Mouse (Mus musculus): Measurements from ENCODE around the gene Mbd4.
"Not testable (repeated sequence)": the region's sequence is repeated elsewhere in the genome, so short reads cannot be mapped to it uniquely, and the experiment has no call there.

Mbd4 gene

DNA sequence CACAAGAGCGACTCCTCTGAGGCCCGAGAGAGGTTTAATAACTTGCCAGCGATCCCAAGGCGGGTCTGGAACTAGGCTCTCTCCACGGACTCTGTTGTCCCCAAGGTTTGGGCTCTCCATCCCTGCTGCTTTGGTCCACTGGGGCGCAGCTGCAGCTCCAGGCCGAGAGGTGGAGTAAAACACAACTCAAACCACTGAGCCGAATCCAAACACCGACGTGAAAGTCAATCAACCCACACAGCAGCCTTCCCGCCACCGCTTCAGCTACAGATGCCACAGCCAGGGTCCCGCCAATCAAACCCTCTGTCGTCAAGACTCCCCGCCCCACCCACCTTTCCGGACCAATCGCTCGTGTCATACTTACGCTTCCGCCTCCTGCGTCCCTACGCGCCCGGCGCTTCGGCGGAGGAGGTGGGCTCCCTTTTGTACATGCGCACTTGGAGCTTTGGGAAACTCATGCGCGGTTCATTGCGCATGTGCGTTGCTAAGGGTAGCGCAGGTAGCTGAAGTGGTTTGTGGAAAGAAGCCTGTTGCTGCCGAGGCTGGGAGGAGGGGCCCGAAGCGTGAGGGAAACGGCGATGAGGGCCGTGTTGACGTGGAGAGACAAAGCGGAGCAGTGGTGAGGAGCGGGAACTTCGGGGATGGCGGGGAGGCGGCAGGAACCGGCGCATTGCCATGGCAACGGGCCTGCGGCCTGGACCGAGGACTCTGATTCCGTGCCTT lies at the start of gene Mbd4, which contains the start of gene Ift122:
TSS of gene Mbd4 (minus strand) at position 281 of the 723 bp plus-strand sequence.
TSS of gene Ift122 (plus strand) at position 380 of the 723 bp plus-strand sequence.
- DNase-seq (ENCODE audit: low spot score): peak; percentile 100

- no peak for DNase-seq (ENCODE audit: low spot score)
Measured at GRCm38 (mm10) chr6:115902545-115902944, 49.4 kb upstream of the Mbd4 start.

DNA sequence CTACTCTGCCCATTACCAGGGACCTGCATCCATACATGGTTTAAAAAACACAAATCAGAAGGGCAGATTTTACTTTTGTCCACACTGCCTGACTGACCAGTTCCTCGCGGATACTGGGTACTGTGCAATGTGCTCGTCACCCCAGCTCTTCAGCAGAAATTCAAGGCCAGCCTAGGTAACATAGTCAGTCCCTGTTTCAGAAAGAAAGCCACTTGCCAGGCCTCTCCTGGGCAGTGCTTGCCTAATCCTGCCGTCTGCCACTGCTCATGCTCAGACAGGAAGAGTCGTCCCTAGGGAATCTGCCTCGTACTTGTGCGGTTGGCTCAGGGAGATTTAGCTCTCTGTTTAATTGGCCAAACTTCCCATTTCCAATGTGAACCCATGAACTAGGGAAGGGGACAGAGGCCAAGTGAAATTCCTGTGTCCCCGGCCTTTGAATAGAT lies 48.3 kb upstream of the Mbd4 start:
- no peak for DNase-seq (ENCODE audit: low spot score)

GRCm38 (mm10) chr6:115901062-115901461 lies 47.9 kb upstream of the Mbd4 start:
- DNase-seq (ENCODE audit: low spot score): no peak

GRCm38 (mm10) chr6:115897926-115898520 lies 44.9 kb upstream of the Mbd4 start:
- DNase-seq (ENCODE audit: low spot score): peak; percentile 6

DNA sequence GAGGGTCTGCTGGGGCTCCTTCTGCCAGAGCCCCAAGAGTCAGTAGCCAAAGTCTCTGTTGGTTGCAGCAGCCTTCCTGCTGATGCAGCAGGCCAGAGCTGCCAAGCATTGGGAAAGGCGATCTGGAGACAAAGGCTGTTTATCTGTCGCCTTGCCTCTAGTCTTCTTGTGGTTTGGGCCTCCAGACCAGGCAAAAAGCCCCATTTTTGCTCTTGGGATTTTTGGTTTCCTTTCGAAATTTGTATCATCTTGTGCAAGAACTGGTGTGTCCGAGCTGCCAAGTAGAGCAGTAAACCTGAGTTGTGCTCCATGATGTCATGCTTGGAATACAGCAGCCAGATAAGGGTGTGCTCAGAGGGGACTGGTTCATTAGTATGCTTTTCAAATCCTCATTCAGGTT lies 43.9 kb upstream of the Mbd4 start:
- DNase-seq (ENCODE audit: low spot score): no peak

DNA sequence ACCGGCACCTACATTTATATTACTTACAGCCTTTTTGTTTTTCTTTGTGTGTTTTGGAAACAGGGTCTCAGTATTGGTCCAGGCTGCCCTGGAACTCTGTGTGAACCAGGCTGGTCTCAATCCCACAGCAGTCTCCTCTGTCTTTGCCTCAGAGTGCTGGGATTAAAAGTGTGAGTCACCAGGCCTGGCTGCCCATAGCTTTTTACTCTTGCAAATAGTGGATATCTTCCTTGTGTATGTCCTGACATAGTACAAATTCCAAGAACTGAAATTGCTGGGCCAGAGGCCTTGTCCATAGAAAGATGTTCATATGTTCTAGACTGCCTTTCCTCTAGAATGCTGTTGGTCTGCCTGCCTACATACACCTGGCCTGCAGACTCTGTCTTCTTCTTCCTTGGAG lies 43.2 kb upstream of the Mbd4 start:
- DNase-seq (ENCODE audit: low spot score): no peak

GRCm38 (mm10) chr6:115892363-115892762 lies 39.2 kb upstream of the Mbd4 start:
- no peak for DNase-seq (ENCODE audit: low spot score)

GRCm38 (mm10) chr6:115891497-115892061 lies 38.4 kb upstream of the Mbd4 start:
- no peak for DNase-seq (ENCODE audit: low spot score)

DNA sequence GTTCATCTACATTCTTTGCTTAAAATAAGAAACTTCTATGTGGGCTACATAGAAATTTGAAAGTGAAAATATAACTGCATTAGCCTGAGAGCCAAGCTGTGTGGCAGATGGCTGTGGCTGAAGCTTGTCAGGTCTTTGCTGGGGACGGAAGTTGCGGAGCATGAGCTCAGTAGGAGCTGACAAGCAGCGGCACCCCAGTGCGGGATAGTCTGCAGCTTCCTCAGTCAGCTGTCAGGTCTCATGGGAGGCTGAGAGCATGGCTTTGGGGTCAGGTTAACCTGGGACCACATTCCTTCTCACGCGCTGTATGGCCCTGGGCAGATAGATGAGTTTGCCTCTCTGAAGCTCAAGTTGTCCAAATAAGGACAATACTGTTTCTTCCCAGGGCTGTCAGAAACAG lies 37.9 kb upstream of the Mbd4 start:
- no peak for DNase-seq (ENCODE audit: low spot score)

DNA sequence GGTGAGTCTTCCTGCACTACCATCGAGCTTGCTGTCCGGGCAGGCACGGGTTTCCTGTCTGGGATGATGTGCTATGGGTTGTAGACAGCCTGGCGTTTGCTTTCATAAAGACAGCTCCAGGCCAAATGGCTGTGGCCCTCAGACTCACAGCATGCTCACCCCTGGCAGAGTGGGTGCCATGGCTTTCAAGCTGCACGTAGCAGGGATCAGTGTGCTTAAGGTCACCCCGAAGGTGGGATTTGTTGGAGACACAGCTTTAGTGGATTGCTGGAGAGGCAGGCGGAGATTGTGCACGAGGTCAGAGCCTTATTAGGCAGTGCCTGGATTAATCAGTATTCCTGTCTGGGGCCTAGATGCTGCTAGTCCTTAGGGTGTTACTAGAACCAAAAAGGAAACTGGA lies 37.4 kb upstream of the Mbd4 start:
- no peak for DNase-seq (ENCODE audit: low spot score)

- DNase-seq (ENCODE audit: low spot score): no peak
Measured at GRCm38 (mm10) chr6:115888296-115888695, 35.1 kb upstream of the Mbd4 start.

- DNase-seq (ENCODE audit: low spot score): no peak
Measured at GRCm38 (mm10) chr6:115886894-115887293, 33.7 kb upstream of the Mbd4 start.

DNA sequence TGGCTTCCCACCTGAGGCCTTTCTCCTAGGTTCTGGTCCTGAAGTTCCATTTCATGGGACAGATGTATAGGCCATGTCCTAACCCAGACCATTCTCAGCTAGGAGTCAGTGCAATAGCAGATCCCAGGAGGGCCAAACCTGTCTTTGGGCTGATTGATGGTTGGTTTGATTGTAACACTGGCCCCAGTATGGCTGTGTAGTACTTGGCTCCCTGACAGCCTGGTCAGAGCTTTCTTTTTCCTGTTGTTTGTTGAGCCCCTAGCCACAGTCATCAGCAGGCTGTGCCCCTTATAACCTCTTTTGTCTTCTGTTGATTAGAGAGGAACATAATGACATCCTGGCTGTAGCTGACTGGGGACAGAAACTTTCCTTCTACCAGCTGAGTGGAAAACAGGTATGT lies 30.8 kb upstream of the Mbd4 start:
- DNase-seq (ENCODE audit: low spot score): no peak

DNA sequence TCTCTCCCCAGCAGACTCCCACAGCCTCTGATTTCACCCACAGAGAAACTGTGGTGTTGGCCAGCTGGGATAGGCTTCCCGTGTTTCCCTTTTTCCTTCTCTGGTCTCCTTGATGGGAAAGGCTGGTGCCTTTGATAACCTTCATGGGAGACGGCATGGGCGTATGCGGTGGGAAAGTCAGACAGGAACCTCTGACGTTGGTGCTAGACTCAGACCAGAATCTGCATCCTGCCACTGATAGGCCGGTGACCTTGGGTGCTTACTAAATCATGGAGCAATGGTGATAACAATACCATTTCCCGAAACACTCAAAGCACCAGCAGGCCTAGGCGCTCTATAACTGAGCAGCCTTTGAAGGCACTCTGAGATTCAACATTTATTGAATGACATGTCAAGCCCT lies 27.6 kb upstream of the Mbd4 start:
- no peak for DNase-seq (ENCODE audit: low spot score)

GRCm38 (mm10) chr6:115879736-115880135 lies 26.6 kb upstream of the Mbd4 start:
- DNase-seq (ENCODE audit: low spot score): no peak

- no peak for DNase-seq (ENCODE audit: low spot score)
Measured at GRCm38 (mm10) chr6:115878694-115879093, 25.5 kb upstream of the Mbd4 start.

- no peak for DNase-seq (ENCODE audit: low spot score)
Measured at GRCm38 (mm10) chr6:115877239-115877638, 24.1 kb upstream of the Mbd4 start.

GRCm38 (mm10) chr6:115871318-115871717 lies 18.1 kb upstream of the Mbd4 start:
- DNase-seq (ENCODE audit: low spot score): not testable (repeated sequence)

DNA sequence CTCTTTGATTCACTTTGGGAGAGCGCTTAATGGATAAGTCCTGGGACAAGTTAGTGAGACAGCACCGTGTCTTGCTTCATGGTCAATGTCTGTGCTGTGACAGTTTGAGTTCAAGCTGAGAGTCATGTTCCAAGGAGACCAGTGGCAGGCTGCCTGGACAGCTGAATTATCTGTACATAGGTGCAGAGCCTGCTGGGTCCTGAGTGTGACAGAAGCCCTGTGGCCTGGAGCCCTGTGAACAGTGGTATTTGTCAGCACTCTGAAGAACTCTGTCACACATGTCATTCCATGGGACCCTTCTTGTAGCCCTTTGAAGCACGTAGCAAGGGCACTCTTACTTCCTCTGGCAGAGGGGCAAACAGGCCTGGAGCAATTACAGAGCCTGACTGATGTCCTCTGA lies 14.0 kb upstream of the Mbd4 start:
- DNase-seq (ENCODE audit: low spot score): not testable (repeated sequence)

DNA sequence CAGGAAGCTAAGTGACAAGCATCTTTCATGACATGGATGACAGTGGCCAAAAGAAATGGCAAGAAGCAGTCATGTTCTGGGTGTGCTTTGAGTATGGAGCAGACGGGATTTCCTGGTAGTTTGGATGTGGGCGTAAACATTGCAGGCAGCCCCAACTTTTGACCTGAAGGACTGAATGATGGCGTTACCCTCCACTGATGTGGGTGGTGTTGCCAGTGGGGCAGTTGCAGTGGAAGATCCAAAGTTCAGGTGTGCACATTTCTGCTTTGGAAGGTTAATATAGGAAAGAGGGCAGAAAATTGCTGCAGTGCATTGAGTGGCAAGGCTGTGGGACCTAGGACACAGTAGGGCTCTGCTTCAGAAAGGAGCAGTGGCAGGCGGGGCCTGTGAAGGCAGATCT lies 12.1 kb upstream of the Mbd4 start:
- no peak for DNase-seq (ENCODE audit: low spot score)

GRCm38 (mm10) chr6:115863340-115863841 lies 10.2 kb upstream of the Mbd4 start:
- no peak for DNase-seq (ENCODE audit: low spot score)

DNA sequence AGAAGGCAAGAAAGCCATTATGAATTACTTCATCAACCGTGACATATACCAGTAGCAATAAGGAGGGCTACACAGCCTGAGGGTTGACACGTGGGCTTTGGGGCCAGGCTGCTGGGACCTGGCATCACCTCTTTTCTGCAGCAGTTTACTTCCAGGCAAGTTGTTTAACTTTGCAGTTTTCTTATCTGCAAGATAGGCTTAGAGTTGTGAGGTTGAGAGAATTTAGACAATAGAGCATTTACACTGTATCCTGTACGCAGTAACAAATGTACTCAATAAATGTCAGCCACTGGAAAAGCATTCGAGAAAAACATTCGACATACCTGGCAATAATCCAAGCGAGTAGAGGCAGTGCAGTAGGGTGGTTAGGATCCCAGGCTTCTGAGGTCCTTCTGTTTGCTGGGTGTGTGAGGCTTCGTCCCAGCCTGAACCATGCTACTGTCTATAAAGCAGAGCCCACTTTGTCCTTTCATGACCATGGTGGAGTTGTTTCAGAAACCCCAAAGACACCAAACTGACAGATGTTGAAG lies 6.9 kb upstream of the Mbd4 start:
- DNase-seq (ENCODE audit: low spot score): no peak

Data from T-cell, adult 2 months (primary cell).